Mouse (Mus musculus): ENCODE data around the gene Tnc. TPM values are rescaled to one million over a fixed set of nuclear protein-coding genes. Genes with fewer than 3 reads are reported as not detected.

Tnc gene
- polyA plus RNA-seq, 1 experiment from 2014 or later, result 16.3 TPM

- 37% methylated on average over 4 of the region's 4 CpGs for WGBS
- Histone ChIP-seq H3K27ac (no peak overlapping the region), H3K36me3 (no peaks in the 10 kb centered on the region), H3K9ac (no peak overlapping the region), H3K9me3 (replicated peaks) (no peaks in the 10 kb centered on the region), H3K4me2 (no peak overlapping the region), H3K4me1 (replicated peaks) (no peaks in the 10 kb centered on the region), H3K4me3 (no peak overlapping the region), H3K27me3 (no peaks in the 10 kb centered on the region)
- ATAC-seq (replicated peaks; ENCODE audit: insufficient number of reproducible peaks, insufficient read depth, low FRiP score, low read depth), result no peak
These were observed 22.6 kb downstream of the Tnc start for GRCm38 (mm10) chr4:64024041-64024779.

- Histone ChIP-seq H3K4me1 (replicated peaks) (no peaks in the 10 kb centered on the region), H3K9me3 (replicated peaks) (no peaks in the 10 kb centered on the region), H3K4me3 (no peak overlapping the region), H3K4me2 (no peak overlapping the region), H3K9ac (no peak overlapping the region), H3K36me3 (no peaks in the 10 kb centered on the region), H3K27ac (no peak overlapping the region), H3K27me3 (no peaks in the 10 kb centered on the region)
- 86% methylated on average over 10 of the region's 10 CpGs for WGBS
- ATAC-seq (replicated peaks; ENCODE audit: insufficient number of reproducible peaks, insufficient read depth, low FRiP score, low read depth), result no peak
These were observed 25.8 kb downstream of the Tnc start for GRCm38 (mm10) chr4:64020930-64021589.

- ATAC-seq (replicated peaks; ENCODE audit: insufficient number of reproducible peaks, insufficient read depth, low FRiP score, low read depth), result no peak
- H3K36me3 ChIP-seq, result no peaks in the 10 kb centered on the region
- H3K9ac ChIP-seq, result no peak overlapping the region
- H3K4me2 ChIP-seq, result no peak overlapping the region
- 87% methylated on average over 8 of the region's 8 CpGs for WGBS
- no peaks in the 10 kb centered on the region for H3K9me3 ChIP-seq (replicated peaks)
- no peak overlapping the region for H3K27ac ChIP-seq
- no peaks in the 10 kb centered on the region for H3K27me3 ChIP-seq
- no peak overlapping the region for H3K4me3 ChIP-seq
- H3K4me1 ChIP-seq (replicated peaks), result no peaks in the 10 kb centered on the region
These were observed 26.7 kb downstream of the Tnc start for GRCm38 (mm10) chr4:64020151-64020550.

GRCm38 (mm10) chr4:64011308-64011707 is 35.5 kb downstream of the Tnc start:
- H3K27ac ChIP-seq, result no peak overlapping the region
- H3K4me1 ChIP-seq (replicated peaks), result no peaks in the 10 kb centered on the region
- ATAC-seq (replicated peaks; ENCODE audit: insufficient number of reproducible peaks, insufficient read depth, low FRiP score, low read depth), result no peak
- H3K4me3 ChIP-seq, result no peak overlapping the region
- H3K27me3 ChIP-seq, result no peaks in the 10 kb centered on the region
- no peak overlapping the region for H3K4me2 ChIP-seq
- no peaks in the 10 kb centered on the region for H3K36me3 ChIP-seq
- 23% methylated on average over 2 of the region's 2 CpGs for WGBS
- H3K9ac ChIP-seq, result no peak overlapping the region
- no peaks in the 10 kb centered on the region for H3K9me3 ChIP-seq (replicated peaks)

- Histone ChIP-seq H3K9me3 (replicated peaks) (no peaks in the 10 kb centered on the region), H3K4me1 (replicated peaks) (no peaks in the 10 kb centered on the region), H3K9ac (no peak overlapping the region), H3K27me3 (no peaks in the 10 kb centered on the region), H3K4me2 (no peak overlapping the region), H3K4me3 (no peak overlapping the region), H3K27ac (no peak overlapping the region), H3K36me3 (no peaks in the 10 kb centered on the region)
- 82% methylated on average over 1 of the region's 1 CpGs for WGBS
- no peak for ATAC-seq (replicated peaks; ENCODE audit: insufficient number of reproducible peaks, insufficient read depth, low FRiP score, low read depth)
These were observed 36.9 kb downstream of the Tnc start for GRCm38 (mm10) chr4:64009936-64010335.

GRCm38 (mm10) chr4:64005198-64005597 is 41.6 kb downstream of the Tnc start:
- Histone ChIP-seq H3K9me3 (replicated peaks) (no peaks in the 10 kb centered on the region), H3K4me2 (no peak overlapping the region), H3K27me3 (peaks cover 2% of the 10 kb centered on the region; the same call in 1 of the 2 replicates), H3K4me3 (no peak overlapping the region), H3K27ac (no peak overlapping the region), H3K36me3 (no peaks in the 10 kb centered on the region), H3K4me1 (replicated peaks) (no peaks in the 10 kb centered on the region), H3K9ac (no peak overlapping the region)
- no peak for ATAC-seq (replicated peaks; ENCODE audit: insufficient number of reproducible peaks, insufficient read depth, low FRiP score, low read depth)
- WGBS, result 87% methylated on average over 4 of the region's 4 CpGs

- Histone ChIP-seq H3K9me3 (replicated peaks) (no peaks in the 10 kb centered on the region), H3K27ac (no peak overlapping the region), H3K4me2 (no peak overlapping the region), H3K36me3 (no peaks in the 10 kb centered on the region), H3K4me3 (no peak overlapping the region), H3K9ac (no peak overlapping the region), H3K4me1 (replicated peaks) (no peaks in the 10 kb centered on the region), H3K27me3 (peaks cover 2% of the 10 kb centered on the region; the same call in 1 of the 2 replicates)
- WGBS, result 47% methylated on average over 3 of the region's 3 CpGs
- no peak for ATAC-seq (replicated peaks; ENCODE audit: insufficient number of reproducible peaks, insufficient read depth, low FRiP score, low read depth)
These were observed 43.1 kb downstream of the Tnc start for GRCm38 (mm10) chr4:64003677-64004076.

GRCm38 (mm10) chr4:64002168-64002567 is 44.6 kb downstream of the Tnc start:
- Histone ChIP-seq H3K27me3 (peaks cover 2% of the 10 kb centered on the region; the same call in 1 of the 2 replicates), H3K4me2 (no peak overlapping the region), H3K4me3 (no peak overlapping the region), H3K4me1 (replicated peaks) (no peaks in the 10 kb centered on the region), H3K9ac (no peak overlapping the region), H3K9me3 (replicated peaks) (no peaks in the 10 kb centered on the region), H3K27ac (no peak overlapping the region), H3K36me3 (no peaks in the 10 kb centered on the region)
- WGBS, result 58% methylated on average over 2 of the region's 2 CpGs
- ATAC-seq (replicated peaks; ENCODE audit: insufficient number of reproducible peaks, insufficient read depth, low FRiP score, low read depth), result no peak

GRCm38 (mm10) chr4:64000788-64001187 is 46.0 kb downstream of the Tnc start:
- Histone ChIP-seq H3K4me1 (replicated peaks) (no peaks in the 10 kb centered on the region), H3K36me3 (no peaks in the 10 kb centered on the region), H3K27me3 (peaks cover 2% of the 10 kb centered on the region; the same call in 1 of the 2 replicates), H3K9ac (no peak overlapping the region), H3K4me2 (no peak overlapping the region), H3K9me3 (replicated peaks) (no peaks in the 10 kb centered on the region), H3K4me3 (no peak overlapping the region), H3K27ac (no peak overlapping the region)
- no peak for ATAC-seq (replicated peaks; ENCODE audit: insufficient number of reproducible peaks, insufficient read depth, low FRiP score, low read depth)
- whole genome bisulfite sequencing, result 80% methylated on average over 3 of the region's 3 CpGs

GRCm38 (mm10) chr4:64000293-64000692 is 46.5 kb downstream of the Tnc start:
- 83% methylated on average over 4 of the region's 4 CpGs for WGBS
- no peaks in the 10 kb centered on the region for H3K36me3 ChIP-seq

GRCm38 (mm10) chr4:63993462-63994113 is 53.2 kb downstream of the Tnc start:
- H3K9ac ChIP-seq, result no peak overlapping the region
- H3K4me1 ChIP-seq (replicated peaks), result peaks cover 12% of the 10 kb centered on the region
- no peaks in the 10 kb centered on the region for H3K9me3 ChIP-seq (replicated peaks)
- H3K27me3 ChIP-seq, result no peaks in the 10 kb centered on the region
- peak; percentile 55 for ATAC-seq (replicated peaks; ENCODE audit: insufficient number of reproducible peaks, insufficient read depth, low FRiP score, low read depth)
- no peaks in the 10 kb centered on the region for H3K36me3 ChIP-seq
- no peak overlapping the region for H3K4me2 ChIP-seq
- 17% methylated on average over 2 of the region's 2 CpGs for whole genome bisulfite sequencing
- H3K4me3 ChIP-seq, result no peak overlapping the region
- H3K27ac ChIP-seq, result no peak overlapping the region

More at GRCm38 (mm10) chr4:64000293-64000692, 46.5 kb downstream of the Tnc start:
- Histone ChIP-seq H3K9ac (no peak overlapping the region), H3K4me1 (replicated peaks) (no peaks in the 10 kb centered on the region), H3K4me3 (no peak overlapping the region), H3K27me3 (peaks cover 2% of the 10 kb centered on the region; the same call in 1 of the 2 replicates), H3K4me2 (no peak overlapping the region), H3K9me3 (replicated peaks) (no peaks in the 10 kb centered on the region), H3K27ac (no peak overlapping the region)
- ATAC-seq (replicated peaks; ENCODE audit: insufficient number of reproducible peaks, insufficient read depth, low FRiP score, low read depth), result no peak
